Mouse (Mus musculus): ENCODE data around the gene Ptprf. TPM values are rescaled to one million over a fixed set of nuclear protein-coding genes. Genes with fewer than 3 reads are reported as not detected.
A peak's percentile ranks its signal among the peaks of the same experiment; 100 is the strongest.

Ptprf gene
- polyA plus RNA-seq, 1 experiment from 2014 or later, result 65.1 TPM

- DNase-seq (ENCODE audit: low spot score) (no peak), ATAC-seq (no peak)
- no peak overlapping the region for H3K9ac ChIP-seq (replicated peaks; ENCODE audit: low read depth)
- H3K27me3 ChIP-seq (replicated peaks; ENCODE audit: insufficient read depth, low read length), result no peaks in the 10 kb centered on the region
- H3K4me2 ChIP-seq (replicated peaks; ENCODE audit: low read depth, low read length), result no peak overlapping the region
- no peak for TF ChIP-seq EP300 (IDR thresholded peaks at IDR 0.05)
- TF ChIP-seq CTCF (IDR thresholded peaks at IDR 0.05), result no peak
- no peak overlapping the region for H3K27ac ChIP-seq (ENCODE audit: low read length)
- H3K4me1 ChIP-seq (ENCODE audit: insufficient read depth, low read depth, low read length), result no peaks in the 10 kb centered on the region
- no peak overlapping the region for H3K4me3 ChIP-seq (ENCODE audit: low read depth, low read length)
- no peaks in the 10 kb centered on the region for H3K36me3 ChIP-seq (ENCODE audit: insufficient read depth, low read length)
- H3K9me3 ChIP-seq (ENCODE audit: low read length), result no peaks in the 10 kb centered on the region
- 35% methylated on average over 4 of the region's 4 CpGs for WGBS
Observed at GRCm38 (mm10) chr4:118304984-118305383, 13.8 kb upstream of the Ptprf start.

GRCm38 (mm10) chr4:118297844-118298243 lies 6.6 kb upstream of the Ptprf start:
- no peaks in the 10 kb centered on the region for H3K36me3 ChIP-seq (ENCODE audit: insufficient read depth, low read length)
- no peaks in the 10 kb centered on the region for H3K9me3 ChIP-seq (ENCODE audit: low read length)
- no peaks in the 10 kb centered on the region for H3K4me1 ChIP-seq (ENCODE audit: insufficient read depth, low read depth, low read length)
- DNase-seq (ENCODE audit: low spot score) (no peak), ATAC-seq (no peak)
- H3K27me3 ChIP-seq (replicated peaks; ENCODE audit: insufficient read depth, low read length), result no peaks in the 10 kb centered on the region
- TF ChIP-seq EP300 (IDR thresholded peaks at IDR 0.05) (no peak), CTCF (IDR thresholded peaks at IDR 0.05) (no peak)
- H3K4me2 ChIP-seq (replicated peaks; ENCODE audit: low read depth, low read length), result no peak overlapping the region
- H3K4me3 ChIP-seq (ENCODE audit: low read depth, low read length), result no peak overlapping the region
- H3K27ac ChIP-seq (ENCODE audit: low read length), result no peak overlapping the region
- WGBS, result 12% methylated on average over 5 of the region's 5 CpGs
- H3K9ac ChIP-seq (replicated peaks; ENCODE audit: low read depth), result no peak overlapping the region

- H3K9ac ChIP-seq (replicated peaks; ENCODE audit: low read depth), result no peak overlapping the region
- no peak for TF ChIP-seq CTCF (IDR thresholded peaks at IDR 0.05)
- TF ChIP-seq EP300 (IDR thresholded peaks at IDR 0.05), result no peak
- no peaks in the 10 kb centered on the region for H3K4me1 ChIP-seq (ENCODE audit: insufficient read depth, low read depth, low read length)
- ATAC-seq (no peak), DNase-seq (ENCODE audit: low spot score) (no peak)
- H3K4me2 ChIP-seq (replicated peaks; ENCODE audit: low read depth, low read length), result no peak overlapping the region
- 42% methylated on average over 17 of the region's 17 CpGs for WGBS
- no peaks in the 10 kb centered on the region for H3K36me3 ChIP-seq (ENCODE audit: insufficient read depth, low read length)
- H3K4me3 ChIP-seq (ENCODE audit: low read depth, low read length), result no peak overlapping the region
- no peak overlapping the region for H3K27ac ChIP-seq (ENCODE audit: low read length)
- H3K27me3 ChIP-seq (replicated peaks; ENCODE audit: insufficient read depth, low read length), result no peaks in the 10 kb centered on the region
- no peaks in the 10 kb centered on the region for H3K9me3 ChIP-seq (ENCODE audit: low read length)
Observed at GRCm38 (mm10) chr4:118295651-118296561, 4.7 kb upstream of the Ptprf start.

- Histone ChIP-seq H3K9ac (replicated peaks; ENCODE audit: low read depth) (no peak overlapping the region), H3K4me1 (ENCODE audit: insufficient read depth, low read depth, low read length) (no peaks in the 10 kb centered on the region), H3K4me2 (replicated peaks; ENCODE audit: low read depth, low read length) (no peak overlapping the region), H3K9me3 (ENCODE audit: low read length) (no peaks in the 10 kb centered on the region), H3K36me3 (ENCODE audit: insufficient read depth, low read length) (no peaks in the 10 kb centered on the region), H3K27ac (ENCODE audit: low read length) (no peak overlapping the region), H3K27me3 (replicated peaks; ENCODE audit: insufficient read depth, low read length) (no peaks in the 10 kb centered on the region), H3K4me3 (ENCODE audit: low read depth, low read length) (no peak overlapping the region)
- TF ChIP-seq CTCF (IDR thresholded peaks at IDR 0.05) (no peak), EP300 (IDR thresholded peaks at IDR 0.05) (no peak)
- ATAC-seq (no peak), DNase-seq (ENCODE audit: low spot score) (no peak)
- WGBS, result 69% methylated on average over 4 of the region's 4 CpGs
Observed at GRCm38 (mm10) chr4:118294811-118295210, 3.6 kb upstream of the Ptprf start.

GRCm38 (mm10) chr4:118292741-118293306 lies 1.6 kb upstream of the Ptprf start:
- no peak for ATAC-seq
- Histone ChIP-seq H3K9me3 (ENCODE audit: low read length) (no peaks in the 10 kb centered on the region), H3K27me3 (replicated peaks; ENCODE audit: insufficient read depth, low read length) (no peaks in the 10 kb centered on the region), H3K4me1 (ENCODE audit: insufficient read depth, low read depth, low read length) (no peaks in the 10 kb centered on the region), H3K4me3 (ENCODE audit: low read depth, low read length) (no peak overlapping the region), H3K9ac (replicated peaks; ENCODE audit: low read depth) (no peak overlapping the region), H3K36me3 (ENCODE audit: insufficient read depth, low read length) (no peaks in the 10 kb centered on the region), H3K4me2 (replicated peaks; ENCODE audit: low read depth, low read length) (no peak overlapping the region), H3K27ac (ENCODE audit: low read length) (no peak overlapping the region)
- TF ChIP-seq EP300 (IDR thresholded peaks at IDR 0.05) (no peak), CTCF (IDR thresholded peaks at IDR 0.05) (peak; percentile 98)
- WGBS, result 6% methylated on average over 11 of the region's 11 CpGs
- peak; percentile 80 for DNase-seq (ENCODE audit: low spot score)

- Histone ChIP-seq H3K9ac (replicated peaks; ENCODE audit: low read depth) (peak overlapping the region; percentile 57), H3K4me2 (replicated peaks; ENCODE audit: low read depth, low read length) (peak overlapping the region; percentile 93), H3K27me3 (replicated peaks; ENCODE audit: insufficient read depth, low read length) (no peaks in the 10 kb centered on the region), H3K4me3 (ENCODE audit: low read depth, low read length) (peak overlapping the region; percentile 75), H3K9me3 (ENCODE audit: low read length) (no peaks in the 10 kb centered on the region), H3K36me3 (ENCODE audit: insufficient read depth, low read length) (no peaks in the 10 kb centered on the region), H3K27ac (ENCODE audit: low read length) (peak overlapping the region; percentile 84), H3K4me1 (ENCODE audit: insufficient read depth, low read depth, low read length) (no peaks in the 10 kb centered on the region)
- DNase-seq (ENCODE audit: low spot score) (peak; percentile 53), ATAC-seq (peak; percentile 61)
- TF ChIP-seq CTCF (IDR thresholded peaks at IDR 0.05) (peak; percentile 6; the same call in 1 of the 2 replicates), EP300 (IDR thresholded peaks at IDR 0.05) (no peak)
- under 1% methylated on average over 37 of the region's 84 CpGs for WGBS
Observed at GRCm38 (mm10) chr4:118290416-118291030, 682 bp downstream of the Ptprf start.

Measured in lung, postnatal 0 days (tissue).